Mouse (Mus musculus) embryo, embryonic 11 days (tissue): ENCODE results near the gene Fry.
A peak's percentile ranks its signal among the peaks of the same experiment; 100 is the strongest.

Source experiments
- DNase-seq: peaks from one replicate; pipeline ENCODE4 v3.0.0-alpha.2; 2015

Fry gene

GRCm38 (mm10) chr5:150131166-150131565 lies 12.7 kb downstream of the Fry start:
- DNase-seq: no peak

GRCm38 (mm10) chr5:150134651-150135050 lies 16.2 kb downstream of the Fry start:
- no peak for DNase-seq

DNA sequence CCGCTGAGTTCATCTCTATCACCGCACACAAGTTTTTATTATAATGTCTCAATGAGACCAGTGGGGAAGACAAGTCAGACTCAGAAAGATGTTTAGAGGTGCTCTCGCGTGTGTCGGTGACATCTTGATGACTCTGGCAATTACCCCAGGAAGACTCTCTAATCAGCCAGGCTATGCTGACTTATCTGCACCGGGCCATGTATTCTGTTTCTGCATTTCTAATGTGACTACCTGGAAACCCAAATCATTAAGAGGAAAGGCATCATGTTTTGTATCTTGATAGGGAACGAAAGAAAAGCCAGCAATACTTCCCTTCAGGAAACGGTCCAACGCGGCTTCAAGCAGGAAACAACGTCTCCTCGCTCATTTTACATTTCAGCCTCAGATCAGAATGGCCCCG lies 17.1 kb downstream of the Fry start:
- DNase-seq: no peak

DNA sequence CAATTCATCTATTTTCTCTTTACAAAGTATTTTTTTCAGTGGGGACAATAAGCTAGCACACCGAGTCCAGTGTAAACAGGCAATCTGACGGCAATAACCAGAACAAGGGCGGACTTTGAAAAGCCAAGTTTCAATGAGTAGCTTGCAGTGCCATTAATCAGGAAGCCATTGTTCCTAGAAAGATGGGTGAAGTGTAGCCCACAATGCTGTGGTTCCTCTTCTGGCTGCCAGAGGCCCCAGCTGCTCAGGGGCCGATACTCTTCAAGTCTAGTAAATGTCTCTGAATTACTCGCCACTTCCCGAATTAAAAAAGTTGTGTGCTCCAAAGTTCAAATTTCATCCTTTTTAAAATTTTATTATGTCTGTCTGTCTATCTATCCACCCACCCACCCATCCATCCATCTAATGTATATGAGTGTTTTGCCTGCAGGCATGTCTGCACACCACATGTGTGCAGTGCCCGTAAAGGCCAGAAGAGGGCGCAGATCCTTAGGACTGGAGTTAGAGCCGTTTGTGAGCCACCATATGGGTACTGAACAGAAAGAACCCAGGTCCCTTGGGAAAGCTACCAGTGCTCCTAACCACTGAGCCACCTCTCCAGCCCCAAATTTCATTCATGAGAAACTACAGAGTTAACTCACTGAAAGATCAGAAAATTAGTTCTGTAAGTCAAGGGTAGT lies 19.5 kb downstream of the Fry start:
- DNase-seq: no peak

GRCm38 (mm10) chr5:150140513-150140912 lies 22.1 kb downstream of the Fry start:
- DNase-seq: no peak

DNA sequence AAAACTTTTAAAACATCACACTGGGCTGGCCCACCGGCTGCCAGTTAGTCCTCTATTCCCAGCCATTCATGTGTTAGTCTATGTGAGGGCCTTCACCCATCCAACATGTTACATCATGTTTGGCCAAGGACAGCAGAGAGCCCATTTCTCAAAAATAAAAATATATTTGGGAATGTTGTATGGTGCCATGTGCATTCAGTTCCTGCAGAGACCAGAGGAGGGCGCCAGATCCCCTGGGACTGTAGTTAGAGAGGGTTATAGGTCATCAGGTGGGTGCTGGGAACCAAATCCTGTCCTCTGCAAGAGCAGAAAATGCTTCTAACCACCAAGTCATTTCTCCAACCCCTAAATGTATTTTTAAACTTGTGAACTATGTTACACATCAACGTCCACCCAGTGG lies 27.5 kb downstream of the Fry start:
- DNase-seq: no peak

DNA sequence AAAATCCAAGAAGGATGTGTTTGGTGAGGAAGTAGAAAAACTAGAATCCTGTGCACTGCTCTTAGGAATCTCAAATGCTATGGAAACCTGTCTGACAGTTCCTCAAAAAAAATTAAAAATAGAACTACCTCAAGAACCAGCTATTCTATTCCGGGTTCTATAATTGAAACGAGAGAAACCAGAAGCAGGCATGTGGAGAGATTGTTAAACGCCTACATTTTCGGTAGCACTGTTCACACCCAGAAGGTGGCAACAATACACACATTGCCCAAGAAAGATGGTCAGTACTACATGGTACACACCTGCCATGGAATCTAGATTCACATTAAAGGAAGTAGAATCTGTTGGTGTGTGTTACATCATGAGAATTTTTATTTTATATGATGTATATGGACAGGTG lies 28.2 kb downstream of the Fry start:
- no peak for DNase-seq

DNA sequence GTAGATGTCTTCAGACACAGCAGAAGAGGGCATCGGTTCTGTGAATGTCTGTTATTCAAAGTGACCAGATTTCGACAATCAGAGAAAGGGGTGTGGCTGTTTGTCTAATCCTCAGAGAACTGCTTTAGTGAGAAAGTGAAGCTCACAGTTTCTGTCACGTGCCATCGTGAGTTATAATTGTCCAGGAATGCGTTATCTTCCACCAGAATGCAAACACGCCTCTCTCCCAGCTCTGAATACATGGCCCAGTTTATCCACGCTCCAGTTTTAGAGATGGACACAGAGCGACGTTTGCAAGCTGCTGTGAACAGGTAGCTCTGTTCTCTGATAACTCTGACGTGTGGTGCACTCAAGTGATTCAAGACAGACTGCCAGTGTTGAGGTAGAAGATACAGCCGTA lies 31.3 kb downstream of the Fry start:
- no peak for DNase-seq

- DNase-seq: no peak
Measured at GRCm38 (mm10) chr5:150150986-150151385, 32.5 kb downstream of the Fry start.

DNA sequence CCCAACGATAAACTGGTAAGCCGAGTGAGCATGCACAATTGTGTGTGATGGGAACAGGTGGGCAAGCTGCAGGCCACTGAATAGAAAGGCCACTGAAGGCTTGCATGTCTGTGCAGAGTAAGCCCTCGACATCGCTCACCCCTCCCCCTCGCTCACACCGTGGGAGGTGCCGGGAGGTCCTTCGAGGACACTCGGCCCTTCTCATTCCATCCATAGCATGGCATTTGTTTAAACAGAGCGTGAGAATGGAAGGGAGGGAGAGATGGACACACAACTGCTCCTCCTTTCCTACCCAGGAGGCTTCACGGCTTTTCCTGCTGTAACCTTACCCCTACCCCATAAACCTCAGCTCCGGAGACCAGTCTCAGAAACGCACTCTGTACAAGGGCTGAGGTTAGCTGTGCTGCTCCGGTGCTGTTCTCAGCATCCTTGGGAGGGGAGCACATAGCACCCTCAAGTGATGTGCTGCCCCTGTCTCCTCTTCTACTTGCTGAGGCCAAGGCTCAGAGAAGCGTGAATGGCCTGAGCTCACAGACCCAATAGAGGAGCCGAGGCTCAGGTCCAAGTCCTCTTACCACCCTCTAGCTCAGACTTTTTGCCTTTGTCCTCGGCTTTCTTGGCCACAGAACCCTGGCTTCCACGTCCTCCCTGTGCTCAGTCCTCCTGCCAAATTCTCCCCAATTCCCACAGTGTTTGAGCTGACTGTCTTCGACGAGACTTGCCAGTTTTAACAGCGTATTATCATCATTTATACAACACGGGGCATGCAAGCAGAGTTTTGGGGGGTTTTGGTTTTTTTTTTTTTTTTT lies 33.8 kb downstream of the Fry start:
- peak; percentile 31 for DNase-seq

- no peak for DNase-seq
Measured at GRCm38 (mm10) chr5:150152880-150153281, 34.4 kb downstream of the Fry start.

DNA sequence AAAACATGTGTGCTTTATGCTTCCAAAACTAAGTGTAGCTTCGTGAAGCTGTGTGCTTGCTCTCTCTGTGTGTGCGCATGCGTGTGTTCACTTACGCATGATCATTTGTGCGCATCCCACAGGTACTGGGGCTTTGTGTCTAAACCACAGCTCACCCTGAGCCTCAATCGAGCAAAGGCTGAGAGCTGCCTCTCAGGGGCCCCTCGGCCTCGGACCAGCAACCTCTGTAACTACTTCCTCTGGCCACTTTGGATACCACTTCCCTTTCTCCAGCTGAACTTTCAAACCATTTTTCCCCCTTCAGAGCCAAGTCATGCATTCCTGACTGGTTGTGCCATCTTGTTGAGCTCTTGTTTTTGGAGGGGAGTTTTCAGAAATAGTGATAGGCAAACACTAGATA lies 36.9 kb downstream of the Fry start:
- DNase-seq: no peak

DNA sequence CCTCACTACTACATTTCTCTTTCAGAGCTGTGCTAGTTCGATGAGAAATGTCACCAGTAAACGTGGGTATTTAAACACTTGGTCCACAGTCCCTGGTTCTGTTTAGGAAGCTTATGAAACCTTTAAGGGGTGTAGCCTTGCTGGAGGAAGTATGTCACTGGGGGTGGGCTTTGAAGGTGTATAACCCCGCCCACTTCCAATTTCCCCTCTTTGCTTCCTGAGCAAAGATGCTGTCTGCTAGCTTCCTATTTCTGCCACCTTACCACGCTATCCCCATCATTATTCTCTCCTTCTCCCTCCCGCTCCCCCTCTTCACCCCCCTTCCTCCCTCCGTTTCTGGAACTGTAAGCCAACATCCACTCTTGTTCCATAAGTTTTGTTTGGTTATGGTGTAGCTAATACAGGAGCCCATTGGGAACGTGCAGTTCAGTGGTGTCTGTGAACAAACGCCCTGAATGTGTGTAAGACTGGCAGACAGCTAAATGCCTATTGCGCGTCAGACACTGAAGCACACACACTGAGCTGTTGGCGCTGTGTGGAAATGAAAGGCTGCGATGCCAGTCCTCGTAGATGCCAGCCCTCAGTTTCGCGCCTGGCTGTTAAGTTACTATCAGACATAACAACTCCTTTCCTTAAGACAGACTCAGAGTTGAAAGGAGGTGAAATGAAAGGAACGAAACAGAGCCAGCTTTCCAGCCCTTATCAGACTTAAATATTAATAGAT lies 37.8 kb downstream of the Fry start:
- DNase-seq: no peak

- DNase-seq: peak; percentile 60
Measured at GRCm38 (mm10) chr5:150157682-150158081, 39.2 kb downstream of the Fry start.

- DNase-seq: no peak
Measured at GRCm38 (mm10) chr5:150159151-150159550, 40.7 kb downstream of the Fry start.

- no peak for DNase-seq
Measured at GRCm38 (mm10) chr5:150161193-150161592, 42.7 kb downstream of the Fry start.

GRCm38 (mm10) chr5:150161898-150162297 lies 43.5 kb downstream of the Fry start:
- DNase-seq: no peak

- DNase-seq: no peak
Measured at GRCm38 (mm10) chr5:150164671-150165070, 46.2 kb downstream of the Fry start.

DNA sequence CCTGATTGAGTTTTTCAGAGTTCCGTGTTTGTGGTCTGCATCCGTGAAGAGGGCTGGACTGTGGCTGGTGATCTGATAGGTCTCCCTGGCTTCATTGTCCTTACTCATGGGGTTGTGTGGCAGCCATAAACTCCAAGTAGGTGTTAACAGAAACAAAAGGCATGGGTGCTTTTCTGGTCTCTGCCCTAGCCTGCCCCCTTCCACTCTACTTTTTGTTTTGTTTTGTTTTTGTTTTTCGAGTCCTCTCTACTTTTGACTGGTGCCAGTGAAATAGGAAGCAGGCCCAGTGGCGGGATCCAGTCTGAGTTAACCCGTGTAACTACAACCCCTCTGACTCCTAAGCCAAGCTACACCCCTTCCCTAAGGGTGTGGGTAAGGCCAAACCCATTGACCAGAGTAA lies 48.4 kb downstream of the Fry start:
- no peak for DNase-seq

GRCm38 (mm10) chr5:150167287-150167686 lies 48.8 kb downstream of the Fry start:
- no peak for DNase-seq

DNA sequence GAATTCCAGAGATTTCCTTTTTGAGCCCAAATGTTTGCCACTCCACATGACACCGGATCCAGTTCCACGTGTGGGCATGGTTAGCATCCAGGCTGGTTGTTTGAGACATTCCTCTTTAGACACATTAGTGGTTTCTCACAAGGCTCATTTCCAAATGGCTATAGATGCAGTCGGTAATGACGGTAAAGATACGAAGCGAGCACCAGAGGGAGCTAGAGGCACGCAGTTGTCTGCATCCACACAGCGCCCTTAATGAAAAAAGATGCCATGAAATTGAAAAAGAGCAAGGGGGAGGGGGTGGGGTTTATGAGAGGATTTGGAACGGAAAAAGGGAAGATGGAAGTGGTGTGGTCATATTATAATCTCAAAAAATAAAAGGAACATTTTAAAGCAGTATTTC lies 50.3 kb downstream of the Fry start:
- DNase-seq: peak; percentile 87

DNA sequence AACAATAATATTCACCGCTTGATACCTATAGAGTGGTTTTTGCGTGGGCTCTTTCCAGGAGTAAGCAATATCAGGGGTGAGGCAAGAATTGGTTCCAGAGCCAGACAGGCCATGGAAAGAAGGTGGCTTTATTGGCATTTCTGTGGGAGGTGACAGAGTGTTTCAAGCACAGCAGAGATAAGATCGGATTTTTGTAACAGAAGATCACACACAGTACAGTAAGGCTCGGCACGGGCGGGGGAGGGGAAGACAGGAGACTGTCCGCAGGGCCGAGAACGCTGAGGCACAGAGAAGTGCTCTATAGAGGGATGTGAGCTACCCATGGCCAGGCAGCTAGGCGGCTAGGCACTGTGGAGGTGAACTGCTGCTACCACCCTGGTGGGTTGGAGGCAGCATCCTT lies 53.1 kb downstream of the Fry start:
- no peak for DNase-seq

- DNase-seq: no peak
Measured at GRCm38 (mm10) chr5:150173869-150174268, 55.4 kb downstream of the Fry start.

DNA sequence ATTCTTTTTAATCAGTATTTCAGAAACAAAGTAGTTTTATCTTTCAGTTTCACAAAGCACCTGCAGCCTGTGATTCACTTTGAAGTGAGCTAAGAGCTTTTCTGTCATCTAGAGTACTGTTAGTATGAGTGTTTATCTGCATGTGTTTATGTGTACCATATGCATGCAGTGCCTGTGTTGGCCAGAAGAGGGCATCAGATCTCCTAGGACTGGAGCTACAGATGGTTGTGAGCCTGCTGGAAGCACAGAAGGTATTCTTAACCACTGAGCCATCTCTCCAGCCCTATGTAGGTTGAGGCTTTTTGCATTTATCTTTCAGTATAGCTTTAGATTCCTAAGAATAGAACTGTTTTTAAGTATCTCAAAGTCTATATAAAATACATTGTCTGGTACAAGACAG lies 56.5 kb downstream of the Fry start:
- DNase-seq: no peak
